Mouse (Mus musculus) heart, postnatal 36 days (tissue): ENCODE measurements around the gene Ralgapa1. TPM values are rescaled to one million over a fixed set of nuclear protein-coding genes. Genes with fewer than 3 reads are reported as not detected.
"Not testable (repeated sequence)": the region's sequence is repeated elsewhere in the genome, so short reads cannot be mapped to it uniquely, and the experiment has no call there.

Experiments used
- DNase-seq, 2 experiments: peaks; one replicate each; pipeline ENCODE4 v3.0.0; 2021 to 2022
- intact Hi-C: fragments of 180-260 bp; cut with DNase I; formaldehyde crosslinking; loops from one replicate; pipeline ENCODE4 v1.15.1; 2025
- microRNA-seq, 2 experiments: library from miRNA; unstranded; fragments of <30 nt; microRNA quantifications; one replicate each; pipeline ENCODE4 v1.2.0; 2021; ENCODE audit warnings: borderline number of aligned reads in 2 of 2
- total RNA-seq, 2 experiments: library from RNA; stranded (reverse); gene quantifications; 2 replicates each; pipeline ENCODE4 v1.2.3; 2021

The Ralgapa1 gene
- total RNA-seq, 2 experiments from 2014 or later: 57.2 to 61.3 TPM

DNA sequence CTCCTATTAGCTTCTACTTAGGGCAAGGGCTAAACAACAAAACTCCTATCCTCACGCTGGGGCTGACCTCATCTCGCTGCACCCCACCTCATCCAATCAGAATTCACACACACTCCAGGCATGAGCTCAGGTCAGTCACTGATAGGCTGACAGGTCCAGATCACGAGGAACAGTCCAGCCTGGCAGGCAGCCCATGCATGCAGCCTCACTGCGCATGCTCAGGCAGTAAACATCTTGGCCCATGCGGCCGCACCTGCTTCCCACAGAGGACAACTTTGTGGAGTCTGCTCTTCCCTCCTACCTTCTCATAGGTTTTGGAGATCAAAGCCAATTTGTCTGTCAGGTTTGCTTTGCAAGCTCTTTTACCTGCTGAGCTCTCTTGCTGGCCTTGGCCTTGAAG, 266.1 kb downstream of the Ralgapa1 start:
- intact Hi-C loops, DNase-seq: not testable (repeated sequence)

Small RNA genes lying within 50 kb of the gene (microRNA-seq; reads per million reads assigned to microRNA genes)
- 0.72 to 1.3 reads per million in 2 experiments for gene Gm23394

Other genes starting within 250 kb of the Ralgapa1 start
- gene Insm2, start 221.7 kb downstream of the Ralgapa1 start, total RNA-seq: not detected
- 10 to 100 TPM; 19.2 to 21.6 TPM for gene Brms1l, start 15.2 kb upstream of the Ralgapa1 start, total RNA-seq